Mouse (Mus musculus) bone marrow macrophage, adult 2 months (primary cell): Measurements from ENCODE around the gene Slc25a23.

Experiments used
- CTCF ChIP-seq: IDR thresholded peaks from 2 replicates; pipeline ENCODE4 v1.5.1; 2012; ENCODE audit warnings: low read depth, mild to moderate bottlenecking, low read length, moderate library complexity
- POLR2A ChIP-seq: IDR thresholded peaks from 2 replicates; pipeline ENCODE4 v1.6.1; 2012; ENCODE audit warnings: mild to moderate bottlenecking, low read depth, low read length, borderline replicate concordance

GRCm38 (mm10) chr17:57081234-57081842 lies 21.7 kb upstream of the Slc25a23 start:
- TF ChIP-seq POLR2A (no peak), CTCF (no peak)
